Mouse (Mus musculus) skeletal muscle tissue, postnatal 0 days (tissue): ENCODE data around the gene Ddx23. TPM values are rescaled to one million over a fixed set of nuclear protein-coding genes. Genes with fewer than 3 reads are reported as not detected.

Experiments
- polyA plus RNA-seq: library from polyadenylated mRNA; unstranded; fragments of >200 nt; fragmentation: Nextera tagmentation; extraction: Ambion mirVana; gene quantifications from 2 replicates; pipeline ENCODE4 v1.2.1, GENCODE M21; 2015

The Ddx23 gene
- 10.8 and 12.4 TPM in 2 replicates for polyA plus RNA-seq

GRCm38 (mm10) chr15:98662567-98663545 lies at the start of gene Ddx23:
Gene Ddx23, minus strand, starts transcription at chr15:98662894.

GRCm38 (mm10) chr15:98707766-98708372 lies 45.2 kb upstream of the Ddx23 start, which contains the start of gene Ccdc65:
Gene Ccdc65, plus strand, starts transcription at chr15:98708207.

GRCm38 (mm10) chr15:98676940-98677728 lies 14.4 kb upstream of the Ddx23 start, which contains the start of gene Rnd1:
Gene Rnd1, minus strand, starts transcription at chr15:98677461.

GRCm38 (mm10) chr15:98630540-98630939 lies 32.2 kb downstream of the Ddx23 start, which contains the start of gene Cacnb3:
Gene Cacnb3, plus strand, starts transcription at chr15:98630840.

GRCm38 (mm10) chr15:98609331-98610130 lies 53.2 kb downstream of the Ddx23 start, which contains the start of gene Adcy6:
Gene Adcy6, minus strand, starts transcription at chr15:98610076.

Other genes starting within 250 kb of the Ddx23 start
- not detected in 2 replicates for gene Olfr282, start 231.7 kb downstream of the Ddx23 start, polyA plus RNA-seq
- gene Olfr281, start 210.3 kb downstream of the Ddx23 start, polyA plus RNA-seq: not detected in 2 replicates
- gene OR5BS1P, start 193.0 kb downstream of the Ddx23 start, polyA plus RNA-seq: not detected in 2 replicates
- 0.17 TPM in 1 of 2 replicates, not detected in the other for gene Lalba, start 180.2 kb downstream of the Ddx23 start, polyA plus RNA-seq
- not detected in 2 replicates for gene Olfr279, start 170.5 kb downstream of the Ddx23 start, polyA plus RNA-seq
- gene Kansl2, start 128.6 kb downstream of the Ddx23 start, polyA plus RNA-seq: 69.9 and 72.5 TPM in 2 replicates
- 22.4 and 22.8 TPM in 2 replicates for gene Ccnt1, start 92.0 kb downstream of the Ddx23 start, polyA plus RNA-seq
- not detected in 2 replicates for gene 4930415O20Rik, start 91.9 kb downstream of the Ddx23 start, polyA plus RNA-seq
- 9.2 and 10.9 TPM in 2 replicates for gene Adcy6, start 52.8 kb downstream of the Ddx23 start, polyA plus RNA-seq
- gene Cacnb3, start 32.1 kb downstream of the Ddx23 start, polyA plus RNA-seq: 5.6 and 8.6 TPM in 2 replicates
- gene Rnd1, start 14.6 kb upstream of the Ddx23 start, polyA plus RNA-seq: 0.36 and 0.50 TPM in 2 replicates
- gene Ccdc65, start 45.3 kb upstream of the Ddx23 start, polyA plus RNA-seq: 0.09 TPM in 2 replicates
- gene Fkbp11, start 65.3 kb upstream of the Ddx23 start, polyA plus RNA-seq: 25.1 and 47.1 TPM in 2 replicates
- gene Arf3, start 100.3 kb upstream of the Ddx23 start, polyA plus RNA-seq: 11.0 and 13.7 TPM in 2 replicates
- gene Wnt10b, start 115.3 kb upstream of the Ddx23 start, polyA plus RNA-seq: 0.28 and 0.37 TPM in 2 replicates
- 0.09 and 0.13 TPM in 2 replicates for gene Wnt1, start 127.0 kb upstream of the Ddx23 start, polyA plus RNA-seq
- gene Ddn, start 146.6 kb upstream of the Ddx23 start, polyA plus RNA-seq: not detected in 2 replicates
- gene Prkag1, start 168.6 kb upstream of the Ddx23 start, polyA plus RNA-seq: 45.5 and 53.7 TPM in 2 replicates
- 6.1 and 6.8 TPM in 2 replicates for gene Kmt2d, start 208.3 kb upstream of the Ddx23 start, polyA plus RNA-seq
- gene Rhebl1, start 231.6 kb upstream of the Ddx23 start, polyA plus RNA-seq: 4.3 and 6.7 TPM in 2 replicates
- gene Dhh, start 235.6 kb upstream of the Ddx23 start, polyA plus RNA-seq: 4.0 and 4.3 TPM in 2 replicates